Mouse (Mus musculus) T-helper 2 cell (primary cell): ENCODE measurements around the gene Cdc14b.

Experiments
- in situ Hi-C: fragments of 300-600 bp; cut with MboI, MseI; formaldehyde crosslinking; loops from one replicate; pipeline ENCODE4 v1.15.1; 2025; ENCODE audit warnings: high pct_unique_total_duplicates

Gene Cdc14b

DNA sequence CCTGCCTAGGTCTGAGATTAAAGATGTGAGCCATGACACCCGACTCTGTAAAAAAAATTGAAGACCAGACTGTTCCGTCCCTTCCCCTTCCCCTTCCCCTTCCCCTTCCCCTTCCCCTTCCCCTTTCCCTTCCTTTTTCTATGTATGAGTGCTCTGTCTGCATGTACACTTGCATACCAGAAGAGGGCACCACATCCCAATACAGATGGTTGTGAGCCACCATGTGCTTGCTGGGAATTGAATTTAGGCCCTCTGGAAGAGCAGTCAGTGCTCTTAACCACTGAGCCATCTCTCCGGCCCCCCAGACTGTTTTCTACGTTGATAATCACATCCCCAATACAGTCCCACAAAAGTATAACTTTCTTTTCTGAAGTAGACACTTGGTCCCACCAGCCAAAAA lies 94.8 kb downstream of the Cdc14b start:
- in situ Hi-C loops = loop anchor here (5.0 kb wide), 1 partner anchor 117 kb away; no protein-coding TSS in a partner anchor

- in situ Hi-C loops = no loop called here
Observed at GRCm38 (mm10) chr13:64178746-64179652, 96.1 kb downstream of the Cdc14b start.

- in situ Hi-C loops = no loop called here
Observed at GRCm38 (mm10) chr13:64178000-64178399, 97.1 kb downstream of the Cdc14b start.

DNA sequence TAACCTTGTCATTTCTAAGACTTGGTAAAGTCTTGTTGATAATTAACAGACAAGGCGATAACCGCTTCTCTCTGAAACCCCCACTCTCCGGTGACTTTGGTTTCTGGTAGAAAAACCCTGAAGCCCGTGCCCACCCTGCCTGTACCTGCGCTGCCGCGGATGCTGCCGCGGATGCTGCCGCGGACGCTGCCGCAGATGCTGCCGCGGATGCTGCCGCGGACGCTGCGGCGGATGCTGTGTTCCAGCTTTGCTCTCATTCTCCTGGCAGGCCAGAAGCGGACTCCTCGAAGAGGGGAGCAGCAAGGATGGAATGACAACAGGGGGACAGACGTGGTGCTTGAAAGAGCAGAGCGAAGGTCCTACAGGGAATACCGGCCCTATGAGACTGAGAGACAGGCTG lies 105.3 kb downstream of the Cdc14b start:
- in situ Hi-C loops = loop anchor here (5.0 to 25.0 kb wide), 2 partner anchors 273 to 943 kb away; partner anchors contain the start of gene Mfsd14b

DNA sequence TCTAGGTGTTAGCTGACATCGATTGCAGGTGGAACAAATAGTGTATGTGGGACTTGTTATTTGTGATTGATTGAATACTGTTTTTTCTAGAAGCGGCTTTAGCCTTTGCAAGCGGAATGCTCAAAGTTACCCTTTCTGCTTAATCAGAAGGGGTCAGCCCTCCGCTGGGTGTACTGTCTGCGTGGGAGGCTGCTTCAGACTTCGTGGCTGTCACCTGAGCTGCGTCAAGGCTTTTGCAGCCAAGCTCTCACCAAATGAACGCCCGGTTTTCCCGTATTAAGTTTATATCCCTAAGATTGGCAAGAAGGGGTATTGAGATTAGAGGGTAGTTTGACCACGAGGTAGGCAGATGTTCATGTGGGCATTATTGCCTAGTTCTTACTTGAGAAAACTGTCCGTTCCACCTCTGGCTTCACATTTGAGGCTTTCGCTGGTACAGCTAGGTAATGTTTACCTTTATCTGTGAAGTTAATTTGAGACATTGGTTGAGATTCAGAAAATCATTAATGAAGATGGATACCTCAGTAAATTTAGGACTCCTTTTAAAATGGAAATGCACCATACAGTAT lies 111.9 kb downstream of the Cdc14b start:
- in situ Hi-C loops = loop anchor here (25.0 kb wide), 1 partner anchor 949 kb away; the partner anchor contains the start of gene Mfsd14b

DNA sequence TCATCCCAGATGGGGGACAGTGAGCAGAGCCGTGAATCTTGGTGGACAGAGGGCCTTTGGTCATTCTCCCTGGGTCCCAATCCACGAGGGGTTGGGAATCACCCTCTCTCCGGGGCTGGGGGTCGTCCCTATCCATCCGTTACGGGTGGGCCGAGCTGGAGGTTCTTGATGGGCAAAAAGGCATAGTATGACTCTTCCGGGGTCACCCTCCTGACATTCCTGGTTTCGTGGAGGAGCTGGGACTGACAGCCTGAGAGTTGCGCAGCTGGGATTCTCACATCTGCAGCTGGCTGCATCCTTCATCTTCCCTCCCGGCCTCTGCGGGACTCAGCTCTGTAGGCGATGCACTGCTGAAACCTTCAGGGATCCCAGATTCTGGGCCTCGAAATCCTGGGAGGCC lies 112.5 kb downstream of the Cdc14b start:
- in situ Hi-C loops = loop anchor here (25.0 kb wide), 1 partner anchor 950 kb away; the partner anchor contains the start of gene Mfsd14b

GRCm38 (mm10) chr13:64161916-64162611 lies 113.0 kb downstream of the Cdc14b start:
- in situ Hi-C loops = loop anchor here (25.0 kb wide), 1 partner anchor 950 kb away; the partner anchor contains the start of gene Mfsd14b

DNA sequence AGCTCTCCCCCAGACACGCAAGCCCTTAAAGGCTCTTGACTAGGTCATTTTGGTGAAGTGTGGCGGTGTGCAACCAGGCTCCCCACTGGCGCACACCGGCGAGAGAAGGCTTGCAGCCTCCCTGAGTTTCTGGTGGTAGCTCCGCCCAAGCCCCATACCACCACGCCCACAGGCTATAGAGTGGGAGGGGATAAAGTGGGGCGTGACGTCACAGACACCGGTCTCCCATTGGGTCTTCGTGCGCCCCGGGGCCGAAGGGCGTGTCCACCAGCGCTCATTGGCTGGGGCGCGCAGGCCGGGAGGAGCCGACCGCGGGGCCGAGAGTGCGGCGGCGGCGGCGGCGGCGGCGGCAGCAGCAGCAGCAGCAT lies 113.6 kb downstream of the Cdc14b start, which contains the start of gene Habp4:
Gene Habp4 (plus strand): TSS at position 277 of the 368 bp plus-strand sequence.
- in situ Hi-C loops = loop anchor here (25.0 kb wide), 1 partner anchor 951 kb away; the partner anchor contains the start of gene Mfsd14b

DNA sequence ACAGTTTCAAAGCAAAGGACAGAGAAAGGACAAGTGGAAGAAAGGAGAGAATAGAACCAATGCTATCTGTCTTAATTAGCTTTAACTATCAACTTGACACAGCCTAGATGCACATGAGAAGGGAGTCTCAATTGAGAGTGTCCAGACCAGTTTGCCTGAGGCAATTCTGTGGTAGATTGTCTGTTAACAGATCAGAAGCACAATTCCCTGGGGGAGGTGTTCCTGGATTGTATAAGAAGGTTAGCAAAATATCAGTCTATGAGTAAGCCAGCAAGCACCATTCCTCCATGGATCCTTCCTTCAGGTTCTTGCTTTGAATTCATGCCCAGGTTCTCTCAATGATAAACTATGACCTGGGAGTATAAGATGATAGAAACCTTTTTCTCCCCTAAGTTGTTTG lies 118.1 kb downstream of the Cdc14b start:
- in situ Hi-C loops = loop anchor here (25.0 kb wide), 1 partner anchor 955 kb away; the partner anchor contains the start of gene Mfsd14b

DNA sequence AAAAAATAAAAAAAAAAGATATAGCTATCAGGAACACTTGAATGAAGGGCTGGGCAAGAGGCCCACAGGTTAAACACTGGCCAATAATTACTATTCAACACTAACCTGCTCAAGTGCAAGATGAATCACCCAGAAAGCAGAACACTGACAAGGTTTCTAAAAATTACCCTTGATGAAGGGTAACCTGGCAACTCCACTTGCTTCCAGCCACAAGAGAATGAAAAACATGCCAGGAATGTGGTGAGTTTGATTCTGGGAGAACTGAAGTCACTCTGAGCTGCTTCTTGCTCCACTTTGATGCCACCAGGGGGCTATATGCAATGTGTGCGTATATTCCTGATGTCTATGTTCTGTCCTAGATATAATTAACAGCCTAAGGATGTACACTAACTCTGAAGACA lies 119.9 kb downstream of the Cdc14b start:
- in situ Hi-C loops = loop anchor here (25.0 kb wide), 1 partner anchor 957 kb away; the partner anchor contains the start of gene Mfsd14b

DNA sequence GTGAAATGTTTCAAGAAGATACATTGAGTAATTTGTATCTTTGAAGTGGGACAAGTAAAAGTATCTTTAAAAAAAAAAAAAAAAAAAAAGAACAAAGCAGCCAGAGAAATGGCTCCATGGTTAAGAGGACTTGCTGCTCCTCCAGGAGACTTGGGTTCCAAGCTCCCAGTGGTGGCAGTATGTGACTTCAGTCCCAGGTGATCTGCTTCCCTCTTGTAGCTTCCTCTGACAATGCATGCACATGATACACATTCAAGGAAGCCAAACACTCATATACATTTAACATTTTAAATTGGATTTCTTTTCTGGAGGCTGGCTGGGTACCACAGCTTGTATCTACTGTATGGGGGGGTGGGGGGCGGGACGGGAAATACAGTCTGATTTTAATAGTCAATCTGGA lies 120.4 kb downstream of the Cdc14b start:
- in situ Hi-C loops = loop anchor here (25.0 kb wide), 1 partner anchor 958 kb away; the partner anchor contains the start of gene Mfsd14b

GRCm38 (mm10) chr13:64153751-64154267 lies 121.3 kb downstream of the Cdc14b start:
- in situ Hi-C loops = loop anchor here (25.0 kb wide), 1 partner anchor 958 kb away; the partner anchor contains the start of gene Mfsd14b

- in situ Hi-C loops = loop anchor here (25.0 kb wide), 1 partner anchor 959 kb away; the partner anchor contains the start of gene Mfsd14b
Observed at GRCm38 (mm10) chr13:64153083-64153682, 121.9 kb downstream of the Cdc14b start, which contains the start of gene Zfp367. Gene Zfp367, minus strand, starts transcription at chr13:64153202.

GRCm38 (mm10) chr13:64152671-64153082 lies 122.4 kb downstream of the Cdc14b start:
- in situ Hi-C loops = loop anchor here (25.0 kb wide), 1 partner anchor 960 kb away; the partner anchor contains the start of gene Mfsd14b

- in situ Hi-C loops = loop anchor here (25.0 kb wide), 1 partner anchor 960 kb away; the partner anchor contains the start of gene Mfsd14b
Observed at GRCm38 (mm10) chr13:64152241-64152669, 122.8 kb downstream of the Cdc14b start.

- in situ Hi-C loops = loop anchor here (25.0 kb wide), 1 partner anchor 962 kb away; the partner anchor contains the start of gene Mfsd14b
Observed at GRCm38 (mm10) chr13:64150121-64150520, 125.0 kb downstream of the Cdc14b start.
